Mouse (Mus musculus): ENCODE measurements around the gene Specc1.

The Specc1 gene

DNA sequence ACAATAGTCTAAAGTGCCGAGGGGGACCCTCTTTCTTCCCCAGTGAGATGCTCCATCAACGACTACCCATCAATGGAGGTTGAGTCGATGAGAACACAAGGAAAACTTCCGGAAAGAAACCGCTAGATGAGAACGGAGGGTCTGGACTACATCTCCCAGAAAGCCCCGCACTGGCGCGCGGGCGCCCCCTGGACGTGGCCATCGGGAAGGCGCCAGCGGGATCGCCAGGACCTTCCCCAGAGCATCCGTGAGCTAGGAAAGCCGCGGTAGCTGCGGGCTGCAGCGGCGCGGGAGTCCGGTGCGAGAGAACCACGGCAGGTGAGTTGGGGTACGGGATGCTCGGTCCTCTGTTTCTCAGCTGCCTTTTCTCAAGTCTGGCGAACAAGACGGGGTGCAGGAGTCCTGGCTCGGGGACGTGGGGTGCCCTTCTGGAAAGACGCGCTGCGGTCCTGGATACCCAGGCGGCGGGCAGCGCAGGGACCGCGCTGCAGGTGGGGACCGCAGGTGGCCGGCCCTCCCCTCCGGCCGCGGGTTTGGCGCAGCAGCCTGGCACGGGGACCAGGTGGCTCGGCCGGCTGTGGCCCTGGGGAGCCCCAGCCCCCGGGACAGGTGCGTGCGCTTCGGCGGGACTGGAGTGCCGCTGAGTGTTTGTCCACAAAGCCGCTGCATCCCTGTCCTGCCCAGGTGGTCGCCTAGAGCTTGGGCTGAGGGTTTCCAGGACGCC is at the start of gene Specc1:
Gene Specc1, plus strand, starts transcription at position 192 of the 724 bp plus-strand sequence.
- in situ Hi-C loops (cut with MboI, MseI), result loop anchor here (5.0 kb wide), 2 partner anchors 171 to 1254 kb away; no protein-coding TSS in a partner anchor

DNA sequence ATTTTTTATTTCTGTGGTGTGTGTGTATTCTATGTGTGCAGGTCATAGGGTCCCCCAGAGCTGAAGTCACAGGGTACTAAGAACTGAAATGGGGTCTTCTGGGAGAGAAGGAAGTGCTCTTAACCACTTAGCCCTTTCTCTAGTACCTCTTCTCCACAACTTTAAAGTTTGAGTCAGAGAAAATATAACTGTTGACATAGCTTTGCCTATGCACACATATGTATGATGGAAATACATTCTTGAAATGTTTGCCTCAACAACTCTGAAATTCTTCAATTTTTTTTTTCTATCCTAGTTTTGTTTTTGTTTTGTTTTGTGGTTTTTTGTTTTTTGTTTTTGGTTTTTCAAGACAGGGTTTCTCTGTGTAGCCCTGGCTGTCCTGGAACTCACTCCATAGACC is 48.2 kb upstream of the Specc1 start:
- in situ Hi-C loops (cut with MboI, MseI), result no loop called here

DNA sequence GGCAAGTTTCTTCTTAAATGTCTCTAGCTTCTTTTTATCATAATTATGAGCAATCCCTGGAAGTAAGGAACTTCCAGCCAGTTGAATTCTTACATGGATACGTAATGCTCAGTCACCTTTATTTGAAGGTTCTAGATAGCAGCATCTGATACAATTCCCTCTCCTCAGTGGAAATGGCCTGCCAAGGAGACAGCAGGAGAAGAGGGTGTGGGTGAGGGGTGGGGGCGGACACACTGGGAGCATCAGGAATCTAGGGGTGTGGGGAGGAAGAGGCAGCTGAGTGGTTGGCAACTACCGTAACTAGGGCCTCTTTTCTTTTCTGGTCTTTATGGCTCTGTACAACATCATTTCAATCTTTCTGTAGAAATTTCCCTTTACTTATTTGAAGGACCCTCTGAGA is 36.9 kb upstream of the Specc1 start:
- in situ Hi-C loops (cut with MboI, MseI), result no loop called here

DNA sequence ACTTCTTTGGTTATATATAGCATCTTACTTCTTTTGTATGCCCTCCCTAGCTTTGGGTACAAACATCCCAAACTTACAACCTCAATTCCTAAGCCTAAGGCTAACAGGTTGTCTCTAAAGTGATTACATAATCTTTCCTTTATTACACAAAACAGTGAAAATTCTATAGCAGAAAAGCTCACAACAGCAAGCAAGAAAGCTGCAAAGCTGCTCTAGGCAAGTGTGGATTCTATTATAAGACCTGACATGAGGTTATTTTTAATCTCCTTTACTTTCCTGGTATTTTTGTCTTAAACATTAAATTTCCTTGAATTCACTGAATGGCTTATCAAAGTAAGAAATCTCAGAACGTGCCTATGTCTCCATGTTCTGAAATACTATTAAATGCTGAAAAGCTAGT is 33.3 kb upstream of the Specc1 start:
- in situ Hi-C loops (cut with MboI, MseI), result no loop called here

DNA sequence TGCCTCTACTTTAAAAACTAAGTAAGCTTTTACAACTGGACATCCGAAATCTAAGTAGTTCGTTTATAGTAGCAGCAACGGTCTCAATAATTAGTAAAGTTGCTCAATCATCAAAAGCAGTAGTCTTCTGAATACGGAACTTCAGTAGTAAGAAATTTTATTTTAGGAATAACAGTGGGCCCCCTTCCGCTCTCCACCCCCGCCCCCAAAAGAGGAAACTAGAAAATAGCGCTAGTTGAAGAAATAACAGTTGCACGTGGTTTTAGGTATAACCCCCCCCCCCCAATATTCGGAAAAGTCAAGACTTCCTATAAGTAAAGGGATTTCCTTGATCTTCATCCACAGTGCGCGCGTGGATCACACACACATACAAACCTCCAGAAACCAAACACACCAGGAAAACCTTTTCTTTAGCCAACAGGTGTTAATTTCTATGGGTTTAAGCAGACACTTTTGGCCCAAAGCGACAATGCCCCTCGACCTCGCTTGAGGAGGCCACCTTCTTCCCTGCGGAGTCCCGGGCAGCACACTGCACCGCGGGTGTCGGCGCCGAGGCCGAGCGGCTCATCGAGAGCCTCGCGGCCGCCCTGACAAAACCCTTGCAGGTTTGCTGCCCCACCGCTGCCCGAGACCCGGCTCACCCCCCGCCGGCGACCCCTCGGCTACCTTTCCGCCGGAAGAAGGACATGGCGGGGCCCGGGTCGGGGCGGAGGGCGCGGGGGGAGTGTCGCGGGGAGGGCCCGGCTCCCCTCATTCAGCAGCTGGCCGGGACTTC is 27.1 kb upstream of the Specc1 start:
- in situ Hi-C loops (cut with MboI, MseI), result no loop called here

DNA sequence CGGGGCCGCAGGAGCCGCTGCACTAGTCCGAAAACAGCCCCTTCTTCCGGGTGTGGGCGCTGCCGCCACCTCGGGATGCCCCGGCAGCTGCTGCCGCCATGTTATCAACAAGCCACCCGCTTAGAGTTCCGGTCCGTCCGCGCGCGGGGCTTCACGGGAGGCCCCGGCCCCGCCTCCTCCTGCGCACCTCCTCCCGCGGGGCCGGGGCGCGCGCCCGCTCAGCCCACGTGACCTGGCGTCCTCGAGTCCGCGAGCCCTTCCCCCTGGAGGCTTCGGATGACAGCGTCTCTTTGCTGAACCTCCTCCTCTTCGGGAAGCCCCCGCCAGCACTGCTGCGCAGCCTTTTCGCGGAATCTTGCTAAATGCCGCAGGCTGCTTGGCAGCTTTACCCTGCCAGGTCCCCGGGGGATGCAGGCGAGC is 26.5 kb upstream of the Specc1 start, which contains the start of gene Akap10:
Gene Akap10, minus strand, starts transcription at position 155 of the 420 bp plus-strand sequence.
- in situ Hi-C loops (cut with MboI, MseI), result no loop called here

DNA sequence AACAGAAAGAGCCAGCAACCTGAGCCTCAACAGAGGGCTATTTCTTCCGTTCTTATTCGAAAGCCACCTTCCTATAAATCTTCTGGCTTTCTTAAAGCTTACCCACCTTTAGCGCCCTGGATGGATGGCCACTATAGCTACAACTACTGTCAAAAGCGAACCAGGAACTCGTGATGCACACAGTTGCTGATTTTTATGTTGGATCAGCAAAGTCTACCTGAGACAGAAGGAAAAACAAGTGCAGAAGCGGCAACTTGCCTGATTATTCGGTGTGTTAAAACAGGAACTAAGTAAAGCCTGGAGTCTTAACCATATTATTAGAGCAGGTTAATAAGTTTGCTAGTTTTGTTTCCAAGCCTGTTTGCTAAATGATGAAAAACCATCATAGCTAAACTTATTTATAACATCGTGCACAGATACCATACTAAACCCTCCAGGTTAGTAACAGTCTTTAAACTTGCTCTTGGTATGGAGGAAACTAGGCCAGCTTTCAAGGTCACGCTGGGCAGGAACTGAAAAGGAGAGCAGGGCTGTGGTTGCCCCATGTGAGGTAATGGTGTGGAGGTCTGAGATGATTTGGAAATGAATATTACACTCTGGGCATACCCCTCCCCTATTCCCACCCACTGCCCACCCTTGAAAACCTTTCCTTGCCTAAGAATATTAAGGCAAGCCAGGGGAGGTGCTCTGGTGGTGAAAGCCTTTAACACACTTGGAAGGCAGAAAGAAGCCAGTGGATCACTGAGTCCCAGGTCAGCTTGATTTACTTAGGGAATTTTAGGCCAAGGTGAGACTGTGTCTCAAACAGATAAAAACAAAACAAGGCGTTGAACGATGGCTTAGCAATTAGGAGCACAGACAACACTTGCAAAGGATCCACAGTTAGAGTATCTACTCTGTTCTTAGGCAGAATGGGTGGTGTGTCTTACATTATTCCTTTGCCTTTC is 25.6 kb upstream of the Specc1 start:
- in situ Hi-C loops (cut with MboI, MseI), result no loop called here

DNA sequence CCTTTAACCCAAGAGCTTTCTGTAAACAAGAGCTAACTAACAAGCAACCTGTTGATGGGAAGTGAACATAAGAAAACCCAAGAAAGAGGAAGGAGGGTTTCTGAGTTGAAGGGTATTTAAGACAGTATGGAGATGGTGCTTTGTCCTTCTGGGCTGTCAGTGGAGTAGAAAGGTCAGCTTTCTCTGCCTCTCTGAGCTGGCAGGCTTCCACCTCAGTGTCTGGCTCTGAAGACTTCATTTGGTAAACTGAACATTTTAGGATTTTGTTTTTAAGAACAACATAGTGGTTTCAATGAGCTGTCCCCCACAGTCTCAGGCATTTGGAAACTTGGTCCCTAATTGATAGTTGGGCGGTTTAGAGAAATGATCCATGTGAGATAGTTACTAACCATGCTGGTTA is 18.8 kb upstream of the Specc1 start:
- in situ Hi-C loops (cut with MboI, MseI), result no loop called here

DNA sequence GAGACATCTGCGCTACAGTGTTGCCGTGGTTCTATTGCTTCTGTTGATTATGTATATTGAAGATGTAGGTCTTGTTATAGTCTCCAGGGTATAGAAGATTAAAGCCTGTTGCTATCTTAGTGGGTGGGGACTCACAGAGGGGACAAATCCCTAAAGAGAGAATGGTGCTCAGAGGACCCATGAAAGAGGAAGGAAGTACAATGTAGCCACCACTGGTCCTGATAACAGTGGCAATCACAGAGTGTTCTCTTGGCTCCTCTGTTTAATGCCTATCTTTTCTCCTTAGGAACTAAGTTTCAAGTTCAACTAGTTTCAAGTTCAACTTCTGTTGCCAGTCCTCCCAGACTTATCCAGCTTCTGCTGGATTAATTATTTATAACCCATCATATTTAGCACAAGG is 13.7 kb upstream of the Specc1 start:
- in situ Hi-C loops (cut with MboI, MseI), result loop anchor here (5.0 to 10.0 kb wide), 2 partner anchors 104 to 162 kb away; no protein-coding TSS in a partner anchor

DNA sequence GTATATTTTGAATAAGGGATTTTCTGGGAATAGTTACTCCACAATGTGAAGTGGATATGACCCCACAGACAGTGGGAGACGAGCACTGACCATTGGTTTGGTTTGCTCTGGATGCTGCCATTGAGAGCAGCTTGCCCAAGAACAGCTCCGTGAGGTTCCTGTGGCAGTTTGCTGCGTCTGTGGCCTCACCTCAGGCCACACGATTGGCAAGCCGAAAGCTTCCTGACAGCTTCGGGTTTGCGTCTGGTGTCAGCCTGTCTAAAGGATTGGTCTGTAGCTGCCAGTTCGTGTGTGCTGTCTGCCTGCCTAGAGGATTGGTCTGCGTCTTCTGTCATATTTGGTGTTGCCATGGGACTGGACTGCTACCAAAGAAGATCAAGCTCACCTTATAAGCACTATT is 12.1 kb upstream of the Specc1 start:
- in situ Hi-C loops (cut with MboI, MseI), result loop anchor here (5.0 to 10.0 kb wide), 2 partner anchors 103 to 160 kb away; no protein-coding TSS in a partner anchor

DNA sequence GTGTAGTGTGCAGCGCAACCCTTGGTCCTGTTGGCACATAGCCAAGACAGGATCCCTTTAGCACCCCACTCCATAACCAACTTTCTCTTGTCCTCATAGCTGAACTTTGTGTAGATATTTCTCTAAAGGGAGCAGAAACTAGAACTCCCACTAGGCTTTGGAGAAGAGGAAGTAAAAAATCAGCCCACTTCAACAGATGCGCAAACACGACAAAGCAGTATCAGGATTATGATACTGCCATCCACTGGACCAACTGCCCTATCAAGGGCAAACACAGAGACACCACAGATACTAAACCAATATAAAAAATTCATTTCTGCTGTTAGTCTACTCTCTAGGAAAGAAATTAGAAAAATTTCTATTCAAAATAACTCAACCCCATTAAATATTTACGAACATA is 10.0 kb upstream of the Specc1 start:
- in situ Hi-C loops (cut with MboI, MseI), result loop anchor here in 1 of 2 experiments (5.0 to 10.0 kb wide), 2 partner anchors 101 to 158 kb away; no protein-coding TSS in a partner anchor

DNA sequence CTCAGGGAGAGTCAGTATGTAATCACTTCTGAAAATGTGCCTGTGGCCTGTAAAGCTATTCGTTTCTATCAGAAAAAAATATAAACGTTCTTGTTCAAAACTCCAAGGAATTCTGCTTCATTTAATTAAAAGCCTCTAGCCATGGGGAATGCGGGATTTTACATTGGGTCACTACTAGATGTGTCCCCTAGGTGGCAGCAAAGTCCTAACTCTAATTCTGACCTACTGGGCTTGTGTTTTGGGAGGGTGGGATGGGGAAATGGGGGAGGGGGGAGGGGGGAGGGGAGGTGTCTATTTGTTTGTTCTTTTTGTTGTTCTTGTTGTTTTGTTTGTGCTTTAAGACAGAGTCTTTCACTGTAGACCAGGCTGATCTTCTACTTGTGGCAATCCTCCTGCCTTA is 7.2 kb upstream of the Specc1 start:
- in situ Hi-C loops (cut with MboI, MseI), result loop anchor here in 1 of 2 experiments (5.0 to 10.0 kb wide), 2 partner anchors 98 to 155 kb away; no protein-coding TSS in a partner anchor

DNA sequence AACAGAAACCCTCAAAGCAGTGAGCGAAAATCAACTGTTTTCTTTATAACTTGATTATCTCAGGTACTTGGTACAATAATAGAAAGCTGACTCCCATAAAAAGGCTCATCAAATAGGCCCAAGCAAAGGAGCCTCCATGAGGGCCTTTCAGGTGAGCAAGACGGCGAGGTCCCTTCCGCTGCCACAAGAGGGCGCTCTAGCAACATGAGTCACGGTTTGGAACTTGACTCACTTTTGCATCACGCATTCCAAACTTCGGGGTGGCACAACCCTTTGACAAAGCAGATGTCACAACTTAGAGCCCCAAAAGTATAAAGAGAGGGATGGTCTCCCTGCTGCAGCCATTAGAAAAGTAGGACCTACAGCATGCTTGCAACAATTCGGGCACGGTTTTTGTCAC is 5.9 kb upstream of the Specc1 start:
- in situ Hi-C loops (cut with MboI, MseI), result loop anchor here in 1 of 2 experiments (5.0 kb wide), 1 partner anchor 332 kb away; the partner anchor contains the start of genes Ttc19 and Zswim7

DNA sequence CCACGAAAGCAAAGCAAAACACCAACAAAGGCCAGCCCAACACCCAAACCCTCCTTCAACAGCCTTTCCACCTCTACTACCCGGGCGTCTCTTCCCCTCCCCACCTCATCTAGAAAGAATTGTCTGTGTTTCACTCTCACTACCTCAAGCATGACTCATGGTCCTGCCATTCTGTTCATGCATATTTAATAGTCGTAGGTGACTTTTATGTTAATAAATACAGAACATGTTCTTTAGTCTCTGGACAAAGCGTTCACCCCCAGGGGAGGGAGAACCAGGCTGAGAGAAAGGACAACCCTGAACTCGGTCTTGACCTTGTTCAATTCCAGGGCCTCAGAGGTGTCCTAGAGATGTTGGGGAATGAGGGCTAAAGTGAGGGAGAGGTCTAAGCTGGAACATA is 1.4 kb upstream of the Specc1 start:
- in situ Hi-C loops (cut with MboI, MseI), result loop anchor here (5.0 kb wide), 2 partner anchors 172 to 1253 kb away; no protein-coding TSS in a partner anchor

DNA sequence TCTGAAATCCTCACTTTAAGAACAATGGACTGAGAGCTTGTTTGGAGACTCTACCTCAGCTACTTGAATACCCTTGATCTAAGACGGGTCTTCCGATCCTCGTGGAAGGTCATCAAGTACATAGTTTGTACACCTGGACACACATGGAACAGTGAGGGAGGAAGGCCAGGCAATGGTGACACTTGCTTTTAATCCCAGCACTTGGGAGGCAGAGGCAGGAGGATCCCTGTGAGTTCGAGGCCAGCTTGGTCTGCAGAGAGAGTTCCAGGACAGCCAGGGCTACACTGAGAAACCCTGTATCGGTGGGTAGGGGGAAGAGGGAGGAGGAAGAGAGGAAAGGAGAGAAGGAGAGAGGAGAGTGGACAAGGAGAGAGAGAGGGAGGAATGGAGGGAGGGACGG is 612 bp upstream of the Specc1 start:
- in situ Hi-C loops (cut with MboI, MseI), result loop anchor here (5.0 kb wide), 2 partner anchors 171 to 1254 kb away; no protein-coding TSS in a partner anchor

DNA sequence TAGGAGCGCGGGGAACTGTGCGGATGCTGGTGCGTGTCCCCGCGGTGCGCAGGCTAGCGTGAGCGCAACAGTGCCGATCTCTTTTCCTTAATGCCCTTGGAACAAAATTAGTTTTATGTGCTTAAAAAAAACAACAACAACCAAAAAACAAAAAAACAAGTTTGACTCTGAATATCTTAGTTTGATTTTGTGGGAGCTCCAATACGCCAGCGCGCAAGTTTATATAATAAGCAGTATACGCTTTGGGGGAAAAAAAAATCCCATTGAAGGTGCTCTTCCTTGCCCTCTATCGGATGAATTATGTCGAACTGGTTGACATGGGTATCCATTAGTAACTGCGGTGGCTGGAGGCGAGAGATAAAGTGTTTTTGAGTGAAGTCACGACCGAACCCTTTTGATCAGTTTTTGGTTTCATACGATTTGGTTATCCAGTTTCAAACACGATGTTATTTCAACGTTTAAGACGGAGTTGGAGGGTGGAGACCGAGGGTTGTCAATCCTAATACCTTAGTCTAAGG is 792 bp downstream of the Specc1 start:
- in situ Hi-C loops (cut with MboI, MseI), result loop anchor here (5.0 kb wide), 2 partner anchors 170 to 1255 kb away; no protein-coding TSS in a partner anchor

DNA sequence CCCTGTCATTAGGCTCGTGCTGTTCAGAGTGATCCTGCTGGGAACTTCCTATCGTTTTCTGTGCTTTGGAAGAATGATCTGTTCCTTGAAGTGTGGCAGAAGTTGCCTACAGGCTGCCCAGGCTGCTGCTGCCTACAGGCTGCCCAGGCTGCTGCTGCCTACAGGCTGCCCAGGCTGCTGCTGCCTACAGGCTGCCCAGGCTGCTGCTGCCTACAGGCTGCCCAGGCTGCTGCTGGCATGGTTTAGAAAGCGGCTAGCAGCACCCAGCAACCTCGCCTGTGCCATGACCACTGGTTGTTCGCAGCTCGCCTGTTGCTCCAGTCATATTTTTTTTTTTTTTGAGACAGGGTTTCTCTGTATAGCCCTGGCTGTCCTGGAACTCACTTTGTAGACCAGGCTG is 2.1 kb downstream of the Specc1 start:
- in situ Hi-C loops (cut with MboI, MseI), result loop anchor here (5.0 kb wide), 2 partner anchors 169 to 1256 kb away; no protein-coding TSS in a partner anchor

DNA sequence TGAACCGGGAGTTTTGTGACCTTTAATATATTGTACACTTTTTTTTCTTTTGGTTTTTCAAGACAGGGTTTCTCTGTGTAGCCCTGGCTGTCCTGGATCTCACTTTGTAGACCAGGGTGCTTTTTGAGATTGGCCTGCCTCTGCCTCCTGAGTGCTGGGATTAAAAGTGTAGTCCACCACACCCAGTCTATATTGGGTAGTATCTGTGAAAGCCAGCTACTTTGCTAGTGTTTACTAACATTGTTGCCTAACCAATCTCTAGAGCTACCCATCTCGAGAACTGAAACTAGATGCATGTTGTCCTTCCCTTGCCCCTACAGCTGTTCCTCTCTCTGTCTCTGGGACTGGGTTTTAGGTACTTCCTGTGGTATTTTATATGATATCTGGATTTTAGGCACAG is 3.5 kb downstream of the Specc1 start:
- in situ Hi-C loops (cut with MboI, MseI), result no loop called here

DNA sequence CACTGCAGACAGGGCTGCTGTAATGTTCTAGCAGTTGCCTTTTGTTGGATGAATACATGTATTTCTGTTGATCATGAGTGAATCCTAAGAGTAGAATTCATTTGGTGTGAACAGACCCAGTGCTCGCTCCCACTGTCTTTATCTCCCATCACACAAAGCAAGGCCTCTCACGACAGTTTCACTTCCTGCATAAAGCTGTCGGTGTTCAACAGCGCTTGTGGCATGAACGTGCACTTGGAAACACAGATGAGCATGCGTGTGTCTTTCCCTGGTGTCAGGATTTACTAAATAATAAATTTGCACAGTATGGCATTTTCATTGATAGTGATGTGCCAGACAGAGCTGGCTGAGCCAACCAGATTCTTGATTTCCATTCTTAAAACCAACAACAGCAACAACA is 6.1 kb downstream of the Specc1 start:
- in situ Hi-C loops (cut with MboI, MseI), result no loop called here

DNA sequence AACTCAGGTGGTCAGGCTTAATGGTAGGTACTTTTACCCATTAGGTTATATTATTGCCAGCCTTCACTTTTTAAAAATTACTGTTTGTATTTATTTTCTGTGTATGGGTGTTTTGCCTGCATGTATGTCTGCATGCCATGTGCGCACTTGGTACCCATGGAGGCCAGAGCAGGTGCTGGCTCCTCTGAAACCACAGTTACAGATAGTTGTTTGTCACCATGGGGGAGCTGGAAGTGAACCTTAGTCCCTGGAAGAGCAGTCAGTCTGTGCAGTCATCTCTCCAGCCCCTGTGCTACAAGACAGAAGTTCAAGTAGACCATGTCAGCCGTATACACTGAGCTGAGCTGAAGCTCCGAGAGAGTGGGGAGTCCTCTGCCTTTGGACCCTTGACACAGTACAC is 6.6 kb downstream of the Specc1 start:
- in situ Hi-C loops (cut with MboI, MseI), result no loop called here

DNA sequence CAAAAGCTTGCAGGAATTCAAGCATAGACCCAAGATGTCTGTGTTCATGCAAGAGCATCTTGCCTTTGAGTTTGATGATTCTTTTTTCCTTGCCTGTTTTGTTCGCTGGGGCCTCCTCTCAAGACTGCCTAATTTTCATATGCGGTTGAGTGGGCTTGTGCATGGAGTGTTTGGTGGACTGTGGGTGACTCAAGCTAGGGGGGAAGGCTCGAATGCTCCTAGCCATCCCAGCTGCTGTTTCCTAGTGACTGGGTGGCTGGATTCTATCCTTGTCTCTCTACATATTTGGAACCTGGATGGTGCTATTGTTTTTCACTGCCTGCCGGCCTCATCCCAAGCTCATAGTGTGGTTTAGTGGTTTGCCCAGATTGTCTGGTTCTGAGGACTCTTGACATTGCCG is 8.0 kb downstream of the Specc1 start:
- in situ Hi-C loops (cut with MboI, MseI), result no loop called here
